Mouse (Mus musculus) gastrocnemius, adult 8-10 months (tissue): ENCODE results near the gene Ap2m1. TPM values are rescaled to one million over a fixed set of nuclear protein-coding genes. Genes with fewer than 3 reads are reported as not detected.

Experiments
- DNase-seq, 2 experiments: peaks; one replicate each; pipeline ENCODE4 v3.0.0; 2022; ENCODE audit warnings: low spot score in 2 of 2
- total RNA-seq, 4 experiments: library from RNA; stranded (reverse); gene quantifications; 2 replicates each; pipeline ENCODE4 v1.2.4; 2022

The Ap2m1 gene
- total RNA-seq, 4 experiments from 2014 or later, result 113 to 138 (median 134) TPM

DNA sequence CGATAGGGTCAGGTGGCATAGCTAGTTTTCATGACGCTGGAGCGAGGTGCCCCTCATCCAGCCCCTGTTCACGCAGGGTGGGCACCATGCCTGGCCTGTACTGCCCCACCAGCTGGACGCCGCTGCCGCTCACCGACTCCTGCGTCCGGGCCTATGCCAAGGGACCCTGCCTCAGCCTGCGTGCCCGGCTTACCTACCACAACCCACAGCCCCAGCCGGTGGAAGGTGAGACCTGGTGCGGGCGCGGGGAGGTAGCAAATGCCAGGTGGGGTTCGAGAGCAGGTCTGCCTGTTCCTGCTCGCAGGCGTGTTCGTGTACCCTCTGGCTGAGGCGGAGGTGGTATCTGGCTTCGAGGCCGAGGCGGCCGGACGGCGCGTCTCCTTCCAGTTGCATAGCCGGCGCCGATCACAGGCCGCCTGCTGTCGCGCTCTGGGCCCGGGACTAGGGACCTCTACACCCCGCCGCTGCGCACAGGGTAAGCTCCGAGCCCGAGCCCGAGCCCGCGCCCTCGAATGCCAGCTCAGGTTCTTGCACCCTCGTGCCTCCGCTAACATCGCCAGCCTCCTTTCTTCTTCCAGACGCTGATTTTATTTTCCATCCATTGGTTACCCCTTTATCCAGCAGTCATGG is 55.9 kb downstream of the Ap2m1 start:
- no peak for DNase-seq

Other genes starting within 250 kb of the Ap2m1 start
- 10 to 100 TPM; 57.2 to 67.8 (median 60.5) TPM for gene Parl, start 233.1 kb upstream of the Ap2m1 start, total RNA-seq
- under 1 TPM in 1 of 4 experiments, not detected in 3; 0.48 TPM for gene Cyp2ab1, start 210.1 kb upstream of the Ap2m1 start, total RNA-seq
- 10 to 100 TPM; 54.1 to 72.5 (median 64.8) TPM for gene Abcc5, start 109.1 kb upstream of the Ap2m1 start, total RNA-seq
- 10 to 100 TPM; 53.8 to 71.3 (median 68.1) TPM for gene Eif2b5, start 36.7 kb upstream of the Ap2m1 start, total RNA-seq
- gene Dvl3, start 18.5 kb upstream of the Ap2m1 start, total RNA-seq, result 10 to 100 TPM; 24.5 to 30.0 (median 27.2) TPM
- gene Abcf3, start 13.1 kb downstream of the Ap2m1 start, total RNA-seq, result 10 to 100 TPM; 55.9 to 75.5 (median 66.6) TPM
- gene Vwa5b2, start 54.0 kb downstream of the Ap2m1 start, total RNA-seq, result under 1 TPM in 1 of 4 experiments, not detected in 3; 0.13 TPM
- gene Eef1akmt4, start 76.1 kb downstream of the Ap2m1 start, total RNA-seq, result 1 to 10 TPM; 2.4 to 6.6 (median 4.4) TPM
- gene Gm49333, start 76.1 kb downstream of the Ap2m1 start, total RNA-seq, result under 1 TPM in 1 of 4 experiments, not detected in 3; 0.09 TPM
- gene Alg3, start 76.3 kb downstream of the Ap2m1 start, total RNA-seq, result 10 to 100 TPM; 10.1 to 13.6 (median 12.2) TPM
- 1 to 10 TPM in 1 of 4 experiments, under 1 TPM in 3; 0.41 to 1.5 (median 0.51) TPM for gene Camk2n2, start 85.8 kb downstream of the Ap2m1 start, total RNA-seq
- gene Ece2, start 94.3 kb downstream of the Ap2m1 start, total RNA-seq, result under 1 TPM in 3 of 4 experiments, not detected in 1; 0.12 to 0.40 (median 0.19) TPM
- gene Psmd2, start 116.2 kb downstream of the Ap2m1 start, total RNA-seq, result 100 to 1,000 TPM; 253 to 300 (median 286) TPM
- 100 to 1,000 TPM; 448 to 476 (median 451) TPM for gene Eif4g1, start 132.8 kb downstream of the Ap2m1 start, total RNA-seq
- gene Fam131a, start 157.8 kb downstream of the Ap2m1 start, total RNA-seq, result 10 to 100 TPM; 48.8 to 74.6 (median 59.1) TPM
- 10 to 100 TPM in 2 of 4 experiments, 1 to 10 TPM in 2; 7.5 to 10.5 (median 9.9) TPM for gene Polr2h, start 182.2 kb downstream of the Ap2m1 start, total RNA-seq
- gene Clcn2, start 182.3 kb downstream of the Ap2m1 start, total RNA-seq, result 1 to 10 TPM in 2 of 4 experiments, under 1 TPM in 2; 0.68 to 1.2 (median 1.1) TPM
- gene Chrd, start 197.6 kb downstream of the Ap2m1 start, total RNA-seq, result 1 to 10 TPM; 1.3 to 2.9 (median 2.3) TPM
- gene Thpo, start 199.0 kb downstream of the Ap2m1 start, total RNA-seq, result 1 to 10 TPM; 4.8 to 7.1 (median 6.2) TPM